Mouse (Mus musculus): Measurements from ENCODE around the gene Hecw2. TPM values are rescaled to one million over a fixed set of nuclear protein-coding genes. Genes with fewer than 3 reads are reported as not detected.
A peak's percentile ranks its signal among the peaks of the same experiment; 100 is the strongest.

The Hecw2 gene
- polyA plus RNA-seq, 1 experiment = 0.47 TPM

DNA sequence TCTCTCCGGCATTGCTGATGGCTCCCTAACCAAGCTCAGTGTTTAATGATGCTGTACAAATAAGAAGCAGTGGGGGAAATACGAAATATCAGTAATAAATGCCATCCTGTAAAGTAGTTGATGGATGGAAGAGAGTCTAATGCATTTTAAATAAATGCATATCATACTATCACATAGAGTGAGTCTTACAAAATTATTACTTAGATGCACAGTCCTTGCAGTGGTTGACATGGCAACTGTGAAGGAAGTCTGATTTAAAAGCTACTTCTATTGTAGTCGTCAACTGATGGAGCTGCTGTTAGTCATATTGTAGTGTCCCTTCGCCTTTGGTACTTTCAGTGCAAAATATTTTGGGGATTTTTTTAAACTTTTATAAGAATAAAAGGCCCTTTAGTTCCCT is 383.0 kb downstream of the Hecw2 start:
- Histone ChIP-seq H3K4me1 (ENCODE audit: control insufficient read depth, insufficient read depth, low read length) (peaks cover 1% of the 10 kb centered on the region; the same call in 1 of the 2 replicates), H3K27ac (ENCODE audit: control insufficient read depth, insufficient read depth, low read depth, low read length, poor library complexity) (no peak overlapping the region), H3K4me3 (replicated peaks; ENCODE audit: control insufficient read depth, low read depth, low read length) (no peak overlapping the region)
- TF ChIP-seq CTCF (IDR thresholded peaks at IDR 0.05; ENCODE audit: control insufficient read depth, insufficient read depth, low read length) = no peak
- TF ChIP-seq POLR2A (IDR thresholded peaks at IDR 0.05; ENCODE audit: borderline replicate concordance, control insufficient read depth, low read depth, low read length) = no peak
- WGBS = 85% methylated on average over 4 of the region's 4 CpGs

GRCm38 (mm10) chr1:53808229-53808628 is 386.7 kb downstream of the Hecw2 start:
- Histone ChIP-seq H3K4me3 (replicated peaks; ENCODE audit: control insufficient read depth, low read depth, low read length) (no peak overlapping the region), H3K4me1 (ENCODE audit: control insufficient read depth, insufficient read depth, low read length) (no peaks in the 10 kb centered on the region; the same call in 1 of the 2 replicates), H3K27ac (ENCODE audit: control insufficient read depth, insufficient read depth, low read depth, low read length, poor library complexity) (no peak overlapping the region)
- TF ChIP-seq POLR2A (IDR thresholded peaks at IDR 0.05; ENCODE audit: borderline replicate concordance, control insufficient read depth, low read depth, low read length) (no peak), CTCF (IDR thresholded peaks at IDR 0.05; ENCODE audit: control insufficient read depth, insufficient read depth, low read length) (no peak)
- WGBS = 79% methylated on average over 2 of the region's 2 CpGs

GRCm38 (mm10) chr1:53797811-53798210 is 397.2 kb downstream of the Hecw2 start:
- WGBS = 59% methylated on average over 3 of the region's 3 CpGs
- no peaks in the 10 kb centered on the region; the same call in 1 of the 2 replicates for H3K4me1 ChIP-seq (ENCODE audit: control insufficient read depth, insufficient read depth, low read length)
- H3K4me3 ChIP-seq (replicated peaks; ENCODE audit: control insufficient read depth, low read depth, low read length) = no peak overlapping the region
- H3K27ac ChIP-seq (ENCODE audit: control insufficient read depth, insufficient read depth, low read depth, low read length, poor library complexity) = no peak overlapping the region
- TF ChIP-seq POLR2A (IDR thresholded peaks at IDR 0.05; ENCODE audit: borderline replicate concordance, control insufficient read depth, low read depth, low read length) (no peak), CTCF (IDR thresholded peaks at IDR 0.05; ENCODE audit: control insufficient read depth, insufficient read depth, low read length) (no peak)

DNA sequence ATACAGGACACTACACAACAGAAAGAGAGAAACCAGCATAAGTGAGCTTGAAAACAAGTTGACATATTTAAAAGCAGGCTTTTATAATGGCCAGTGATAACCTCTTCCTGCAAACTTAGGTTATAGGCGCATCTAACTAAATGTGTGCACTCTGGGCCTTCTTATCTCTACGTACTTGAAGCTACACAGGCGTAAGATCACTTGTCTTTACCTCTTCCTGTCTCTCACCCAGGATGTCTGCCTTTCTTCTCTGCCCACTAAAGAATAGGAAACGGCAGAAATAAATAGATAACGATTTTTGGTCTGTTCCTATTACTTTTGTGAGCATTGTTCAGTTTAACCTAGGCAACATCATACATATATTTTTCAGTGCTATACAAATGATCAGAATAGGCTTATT is 397.9 kb downstream of the Hecw2 start:
- TF ChIP-seq CTCF (IDR thresholded peaks at IDR 0.05; ENCODE audit: control insufficient read depth, insufficient read depth, low read length) (no peak), POLR2A (IDR thresholded peaks at IDR 0.05; ENCODE audit: borderline replicate concordance, control insufficient read depth, low read depth, low read length) (no peak)
- H3K27ac ChIP-seq (ENCODE audit: control insufficient read depth, insufficient read depth, low read depth, low read length, poor library complexity) = no peak overlapping the region
- H3K4me3 ChIP-seq (replicated peaks; ENCODE audit: control insufficient read depth, low read depth, low read length) = no peak overlapping the region
- 51% methylated on average over 5 of the region's 5 CpGs for WGBS
- H3K4me1 ChIP-seq (ENCODE audit: control insufficient read depth, insufficient read depth, low read length) = no peaks in the 10 kb centered on the region; the same call in 1 of the 2 replicates

- peaks cover 1% of the 10 kb centered on the region; the same call in 1 of the 2 replicates for H3K4me1 ChIP-seq (ENCODE audit: control insufficient read depth, insufficient read depth, low read length)
- 89% methylated on average over 6 of the region's 6 CpGs for whole genome bisulfite sequencing
- no peak overlapping the region for H3K27ac ChIP-seq (ENCODE audit: control insufficient read depth, insufficient read depth, low read depth, low read length, poor library complexity)
- TF ChIP-seq POLR2A (IDR thresholded peaks at IDR 0.05; ENCODE audit: borderline replicate concordance, control insufficient read depth, low read depth, low read length) (no peak), CTCF (IDR thresholded peaks at IDR 0.05; ENCODE audit: control insufficient read depth, insufficient read depth, low read length) (no peak)
- no peak overlapping the region for H3K4me3 ChIP-seq (replicated peaks; ENCODE audit: control insufficient read depth, low read depth, low read length)
Observed at GRCm38 (mm10) chr1:53796271-53796670, 398.7 kb downstream of the Hecw2 start.

DNA sequence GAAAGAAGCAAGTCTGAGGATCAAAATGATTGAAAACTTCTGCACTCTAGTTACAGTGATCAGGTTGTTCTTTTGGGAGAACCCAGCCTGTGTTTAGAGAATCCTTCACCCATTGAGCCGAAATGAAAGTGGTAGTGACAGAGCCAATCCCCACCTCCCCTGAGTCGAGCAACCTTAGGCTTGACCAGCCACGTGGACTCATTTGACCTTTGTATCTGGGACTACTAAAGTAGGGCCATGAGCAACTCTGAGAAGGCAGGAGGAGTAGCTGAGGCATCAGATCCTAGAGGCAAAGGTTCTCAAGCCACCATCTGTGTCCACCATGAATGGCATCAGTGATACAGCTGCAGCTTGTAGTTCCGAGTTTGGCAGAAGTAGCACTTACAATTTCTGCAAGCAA is 399.4 kb downstream of the Hecw2 start:
- TF ChIP-seq CTCF (IDR thresholded peaks at IDR 0.05; ENCODE audit: control insufficient read depth, insufficient read depth, low read length) = no peak
- TF ChIP-seq POLR2A (IDR thresholded peaks at IDR 0.05; ENCODE audit: borderline replicate concordance, control insufficient read depth, low read depth, low read length) = no peak
- H3K4me1 ChIP-seq (ENCODE audit: control insufficient read depth, insufficient read depth, low read length) = peaks cover 1% of the 10 kb centered on the region; the same call in 1 of the 2 replicates

DNA sequence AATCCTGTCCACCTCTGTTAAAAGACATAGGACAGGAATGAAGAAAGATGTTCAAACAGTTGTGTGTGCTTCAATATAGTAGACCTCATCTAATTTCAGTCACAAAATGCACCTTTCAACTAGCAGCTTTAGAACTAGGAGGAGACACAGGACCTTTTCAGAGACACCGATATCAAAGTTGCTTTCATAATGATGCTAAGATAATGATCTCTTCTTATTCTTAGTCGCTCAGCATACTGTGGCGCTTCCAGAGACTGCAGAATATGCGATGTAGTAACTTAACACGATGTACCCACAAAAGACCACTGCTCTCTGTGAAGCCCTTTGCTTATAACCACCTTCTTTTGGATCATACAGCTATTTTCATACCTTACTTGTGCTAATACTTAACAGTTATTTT is 399.9 kb downstream of the Hecw2 start:
- H3K4me3 ChIP-seq (replicated peaks; ENCODE audit: control insufficient read depth, low read depth, low read length) = no peak overlapping the region
- no peak overlapping the region for H3K27ac ChIP-seq (ENCODE audit: control insufficient read depth, insufficient read depth, low read depth, low read length, poor library complexity)
- WGBS = 81% methylated on average over 5 of the region's 5 CpGs
- peaks cover 1% of the 10 kb centered on the region; the same call in 1 of the 2 replicates for H3K4me1 ChIP-seq (ENCODE audit: control insufficient read depth, insufficient read depth, low read length)
- TF ChIP-seq CTCF (IDR thresholded peaks at IDR 0.05; ENCODE audit: control insufficient read depth, insufficient read depth, low read length) = no peak
- TF ChIP-seq POLR2A (IDR thresholded peaks at IDR 0.05; ENCODE audit: borderline replicate concordance, control insufficient read depth, low read depth, low read length) = no peak

More for the DNA sequence above, 399.4 kb downstream of the Hecw2 start:
- WGBS = 77% methylated on average over 4 of the region's 4 CpGs
- Histone ChIP-seq H3K27ac (ENCODE audit: control insufficient read depth, insufficient read depth, low read depth, low read length, poor library complexity) (no peak overlapping the region), H3K4me3 (replicated peaks; ENCODE audit: control insufficient read depth, low read depth, low read length) (no peak overlapping the region)

DNA sequence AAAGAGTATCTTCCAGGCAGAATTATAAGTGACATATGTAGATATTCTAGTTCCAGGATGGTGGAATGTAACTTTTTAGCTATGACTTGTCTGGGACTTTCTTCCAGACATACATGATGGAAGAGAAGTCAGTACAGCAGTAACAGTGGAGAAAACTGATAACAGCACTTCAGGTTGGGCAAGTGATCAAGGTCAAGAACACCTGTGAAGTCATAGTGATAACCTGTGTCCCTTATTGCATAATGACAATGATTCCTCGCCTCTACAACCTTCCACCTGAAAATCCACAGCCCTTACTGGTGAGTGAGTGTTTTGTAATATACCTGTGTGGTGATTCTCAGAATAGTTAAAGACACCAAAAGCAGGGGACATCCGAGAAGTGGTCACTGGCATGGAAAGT is 400.7 kb downstream of the Hecw2 start:
- peaks cover 1% of the 10 kb centered on the region; the same call in 1 of the 2 replicates for H3K4me1 ChIP-seq (ENCODE audit: control insufficient read depth, insufficient read depth, low read length)
- no peak for TF ChIP-seq CTCF (IDR thresholded peaks at IDR 0.05; ENCODE audit: control insufficient read depth, insufficient read depth, low read length)
- TF ChIP-seq POLR2A (IDR thresholded peaks at IDR 0.05; ENCODE audit: borderline replicate concordance, control insufficient read depth, low read depth, low read length) = no peak
- H3K4me3 ChIP-seq (replicated peaks; ENCODE audit: control insufficient read depth, low read depth, low read length) = no peak overlapping the region
- 76% methylated on average over 2 of the region's 2 CpGs for WGBS
- no peak overlapping the region for H3K27ac ChIP-seq (ENCODE audit: control insufficient read depth, insufficient read depth, low read depth, low read length, poor library complexity)

DNA sequence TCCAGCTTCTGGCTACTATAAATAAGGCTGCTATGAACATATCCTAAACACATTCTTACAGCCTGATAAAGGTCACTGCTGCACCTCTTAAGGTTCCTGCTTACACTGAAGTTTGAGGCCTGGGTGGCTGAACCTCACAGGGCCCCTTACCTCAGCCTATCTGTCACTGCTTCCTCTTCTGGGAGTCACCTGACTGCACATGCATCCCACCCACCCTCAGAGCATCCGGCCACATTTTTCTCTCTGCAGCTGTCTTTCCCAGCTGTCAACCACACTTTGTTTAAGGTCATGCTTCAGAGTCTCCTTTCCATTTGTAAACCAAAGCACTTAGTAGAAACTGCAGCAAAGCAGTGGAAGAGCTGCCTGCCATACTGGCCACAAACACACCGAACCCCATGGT is 403.6 kb downstream of the Hecw2 start:
- H3K27ac ChIP-seq (ENCODE audit: control insufficient read depth, insufficient read depth, low read depth, low read length, poor library complexity) = peak overlapping the region; percentile 77; the same call in 1 of the 2 replicates
- 35% methylated on average over 2 of the region's 2 CpGs for WGBS

More for the DNA sequence above, 403.6 kb downstream of the Hecw2 start:
- no peak overlapping the region for H3K4me3 ChIP-seq (replicated peaks; ENCODE audit: control insufficient read depth, low read depth, low read length)
- TF ChIP-seq CTCF (IDR thresholded peaks at IDR 0.05; ENCODE audit: control insufficient read depth, insufficient read depth, low read length) = no peak
- TF ChIP-seq POLR2A (IDR thresholded peaks at IDR 0.05; ENCODE audit: borderline replicate concordance, control insufficient read depth, low read depth, low read length) = no peak
- peaks cover 1% of the 10 kb centered on the region; the same call in 1 of the 2 replicates for H3K4me1 ChIP-seq (ENCODE audit: control insufficient read depth, insufficient read depth, low read length)
